Mouse (Mus musculus) liver, embryonic 12.5 days (tissue): ENCODE data around the gene Vipr2. TPM values are rescaled to one million over a fixed set of nuclear protein-coding genes. Genes with fewer than 3 reads are reported as not detected.

ENCODE experiments used
- ATAC-seq: fragments of 200-750 bp; cut with Nextera tagmentation; 2 replicates; pipeline ENCODE4 v1.8.0; 2017; ENCODE audit warnings: moderate number of reproducible peaks, mild to moderate bottlenecking, moderate library complexity
- H3K27ac ChIP-seq: fragments of 300-500 bp; sonication (generic); 2 replicates; pipeline ENCODE4 v1.5.1; 2016; ENCODE audit warnings: mild to moderate bottlenecking
- H3K27me3 ChIP-seq: fragments of 300-500 bp; sonication (generic); replicated peaks from 2 replicates; pipeline ENCODE4 v1.6.1; 2016; ENCODE audit warnings: mild to moderate bottlenecking, moderate library complexity
- H3K36me3 ChIP-seq: fragments of 300-500 bp; sonication (generic); 2 replicates; pipeline ENCODE4 v1.6.1; 2016; ENCODE audit warnings: mild to moderate bottlenecking, moderate library complexity
- H3K4me1 ChIP-seq: fragments of 300-500 bp; sonication (generic); 2 replicates; pipeline ENCODE4 v1.6.1; 2016
- H3K4me2 ChIP-seq: fragments of 300-500 bp; sonication (generic); 2 replicates; pipeline ENCODE4 v1.6.1; 2016; ENCODE audit warnings: mild to moderate bottlenecking, moderate library complexity
- H3K4me3 ChIP-seq: fragments of 300-500 bp; sonication (generic); 2 replicates; pipeline ENCODE4 v1.5.1; 2016; ENCODE audit warnings: mild to moderate bottlenecking, moderate library complexity
- H3K9ac ChIP-seq: fragments of 300-500 bp; sonication (generic); 2 replicates; pipeline ENCODE4 v1.6.1; 2016; ENCODE audit warnings: mild to moderate bottlenecking, moderate library complexity
- H3K9me3 ChIP-seq: fragments of 300-500 bp; sonication (generic); replicated peaks from 2 replicates; pipeline ENCODE4 v1.6.1; 2016; ENCODE audit warnings: mild to moderate bottlenecking, moderate library complexity
- WGBS: fragments of 180-500 bp; shearing (Covaris S2); methylation state at CpG from one replicate; pipeline ENCODE4 v1.1.7; 2016; ENCODE audit not compliant: insufficient replicate concordance; 5-methylcytosine and 5-hydroxymethylcytosine counted together
- polyA plus RNA-seq: library from polyadenylated mRNA; unstranded; fragments of >200 nt; fragmentation: Nextera tagmentation; extraction: Ambion mirVana; gene quantifications from 2 replicates; pipeline ENCODE4 v1.2.1, GENCODE M21; 2016

Gene Vipr2
- polyA plus RNA-seq, 1 experiment from 2014 or later, result 0.27 TPM

- Histone ChIP-seq H3K4me3 (no peak overlapping the region), H3K4me1 (no peaks in the 10 kb centered on the region), H3K27ac (no peak overlapping the region), H3K9me3 (no peaks in the 10 kb centered on the region), H3K9ac (no peak overlapping the region), H3K36me3 (no peaks in the 10 kb centered on the region), H3K4me2 (no peak overlapping the region), H3K27me3 (no peaks in the 10 kb centered on the region)
- 65% methylated on average over 2 of the region's 2 CpGs for WGBS
- ATAC-seq, result no peak
Measured at GRCm38 (mm10) chr12:116140605-116141004, 63.1 kb downstream of the Vipr2 start.

GRCm38 (mm10) chr12:116141816-116142215 lies 64.3 kb downstream of the Vipr2 start:
- H3K27ac ChIP-seq, result no peak overlapping the region
- no peak overlapping the region for H3K4me3 ChIP-seq
- no peak overlapping the region for H3K9ac ChIP-seq
- no peaks in the 10 kb centered on the region for H3K9me3 ChIP-seq
- no peak overlapping the region for H3K4me2 ChIP-seq
- H3K27me3 ChIP-seq, result no peaks in the 10 kb centered on the region
- ATAC-seq, result peak; percentile 28; the same call in 1 of the 2 replicates
- H3K4me1 ChIP-seq, result no peaks in the 10 kb centered on the region
- 32% methylated on average over 2 of the region's 2 CpGs for WGBS
- no peaks in the 10 kb centered on the region for H3K36me3 ChIP-seq

GRCm38 (mm10) chr12:116142464-116142863 lies 64.9 kb downstream of the Vipr2 start:
- H3K27me3 ChIP-seq, result no peaks in the 10 kb centered on the region
- WGBS, result 69% methylated on average over 3 of the region's 3 CpGs
- no peak overlapping the region for H3K4me2 ChIP-seq
- no peak overlapping the region for H3K4me3 ChIP-seq
- no peaks in the 10 kb centered on the region for H3K4me1 ChIP-seq
- H3K9me3 ChIP-seq, result no peaks in the 10 kb centered on the region
- ATAC-seq, result no peak
- H3K9ac ChIP-seq, result no peak overlapping the region
- H3K27ac ChIP-seq, result no peak overlapping the region
- no peaks in the 10 kb centered on the region for H3K36me3 ChIP-seq

- no peaks in the 10 kb centered on the region for H3K4me1 ChIP-seq
- no peak overlapping the region for H3K27ac ChIP-seq
- 19% methylated on average over 5 of the region's 5 CpGs for WGBS
- no peak overlapping the region for H3K4me2 ChIP-seq
- H3K36me3 ChIP-seq, result no peaks in the 10 kb centered on the region
- H3K4me3 ChIP-seq, result no peak overlapping the region
- H3K9ac ChIP-seq, result no peak overlapping the region
- H3K27me3 ChIP-seq, result no peaks in the 10 kb centered on the region
- H3K9me3 ChIP-seq, result no peaks in the 10 kb centered on the region
- ATAC-seq, result 0 out of 2 replicates have a peak, but pooled peaks have one; percentile 18
Measured at GRCm38 (mm10) chr12:116145246-116145645, 67.7 kb downstream of the Vipr2 start.

- ATAC-seq, result no peak
- WGBS, result 70% methylated on average over 1 of the region's 1 CpGs
- H3K36me3 ChIP-seq, result no peaks in the 10 kb centered on the region
- no peaks in the 10 kb centered on the region for H3K27me3 ChIP-seq
- no peaks in the 10 kb centered on the region for H3K4me1 ChIP-seq
- no peaks in the 10 kb centered on the region for H3K9me3 ChIP-seq
- no peak overlapping the region for H3K4me2 ChIP-seq
- no peak overlapping the region for H3K9ac ChIP-seq
- H3K4me3 ChIP-seq, result no peak overlapping the region
- no peak overlapping the region for H3K27ac ChIP-seq
Measured at GRCm38 (mm10) chr12:116145686-116146085, 68.2 kb downstream of the Vipr2 start.

GRCm38 (mm10) chr12:116146996-116147634 lies 69.6 kb downstream of the Vipr2 start:
- no peak overlapping the region for H3K27ac ChIP-seq
- H3K4me3 ChIP-seq, result no peak overlapping the region
- 60% methylated on average over 8 of the region's 8 CpGs for WGBS
- no peaks in the 10 kb centered on the region for H3K4me1 ChIP-seq
- H3K36me3 ChIP-seq, result no peaks in the 10 kb centered on the region
- H3K4me2 ChIP-seq, result no peak overlapping the region
- H3K9ac ChIP-seq, result no peak overlapping the region
- ATAC-seq, result no peak
- H3K27me3 ChIP-seq, result no peaks in the 10 kb centered on the region
- no peaks in the 10 kb centered on the region for H3K9me3 ChIP-seq

- Histone ChIP-seq H3K9me3 (no peaks in the 10 kb centered on the region), H3K4me3 (no peak overlapping the region), H3K4me2 (no peak overlapping the region), H3K9ac (no peak overlapping the region), H3K36me3 (no peaks in the 10 kb centered on the region), H3K27ac (no peak overlapping the region), H3K27me3 (no peaks in the 10 kb centered on the region), H3K4me1 (no peaks in the 10 kb centered on the region)
- 69% methylated on average over 9 of the region's 9 CpGs for WGBS
- no peak for ATAC-seq
Measured at GRCm38 (mm10) chr12:116152866-116153428, 75.4 kb downstream of the Vipr2 start.

- no peak for ATAC-seq
- no peaks in the 10 kb centered on the region for H3K9me3 ChIP-seq
- no peak overlapping the region for H3K9ac ChIP-seq
Measured at GRCm38 (mm10) chr12:116156792-116157532, 79.4 kb downstream of the Vipr2 start.

GRCm38 (mm10) chr12:116159223-116159622 lies 81.7 kb downstream of the Vipr2 start:
- H3K27ac ChIP-seq, result no peak overlapping the region
- H3K4me2 ChIP-seq, result no peak overlapping the region
- H3K4me1 ChIP-seq, result no peaks in the 10 kb centered on the region
- no peak overlapping the region for H3K4me3 ChIP-seq
- WGBS, result 67% methylated on average over 5 of the region's 5 CpGs
- no peaks in the 10 kb centered on the region for H3K36me3 ChIP-seq
- no peak for ATAC-seq
- H3K9ac ChIP-seq, result no peak overlapping the region
- no peaks in the 10 kb centered on the region for H3K9me3 ChIP-seq
- no peaks in the 10 kb centered on the region for H3K27me3 ChIP-seq

More at GRCm38 (mm10) chr12:116156792-116157532, 79.4 kb downstream of the Vipr2 start:
- Histone ChIP-seq H3K4me2 (no peak overlapping the region), H3K27ac (no peak overlapping the region), H3K4me3 (no peak overlapping the region), H3K27me3 (no peaks in the 10 kb centered on the region), H3K36me3 (no peaks in the 10 kb centered on the region), H3K4me1 (no peaks in the 10 kb centered on the region)
- WGBS, result 60% methylated on average over 7 of the region's 7 CpGs

- no peak for ATAC-seq
- Histone ChIP-seq H3K27me3 (no peaks in the 10 kb centered on the region), H3K4me1 (no peaks in the 10 kb centered on the region), H3K4me3 (no peak overlapping the region), H3K9me3 (no peaks in the 10 kb centered on the region), H3K36me3 (no peaks in the 10 kb centered on the region), H3K4me2 (no peak overlapping the region), H3K27ac (no peak overlapping the region), H3K9ac (no peak overlapping the region)
- WGBS, result 70% methylated on average over 2 of the region's 2 CpGs
Measured at GRCm38 (mm10) chr12:116159695-116160094, 82.2 kb downstream of the Vipr2 start.

GRCm38 (mm10) chr12:116165368-116165767 lies 87.8 kb downstream of the Vipr2 start:
- Histone ChIP-seq H3K36me3 (no peaks in the 10 kb centered on the region), H3K9ac (no peak overlapping the region), H3K4me3 (no peak overlapping the region), H3K4me2 (no peak overlapping the region), H3K9me3 (no peaks in the 10 kb centered on the region), H3K27ac (no peak overlapping the region), H3K4me1 (no peaks in the 10 kb centered on the region), H3K27me3 (no peaks in the 10 kb centered on the region)
- ATAC-seq, result no peak

- Histone ChIP-seq H3K9me3 (no peaks in the 10 kb centered on the region), H3K4me1 (no peaks in the 10 kb centered on the region), H3K36me3 (no peaks in the 10 kb centered on the region), H3K4me2 (no peak overlapping the region), H3K27me3 (no peaks in the 10 kb centered on the region), H3K9ac (no peak overlapping the region), H3K27ac (no peak overlapping the region), H3K4me3 (no peak overlapping the region)
- WGBS, result 58% methylated on average over 5 of the region's 5 CpGs
- ATAC-seq, result no peak
Measured at GRCm38 (mm10) chr12:116169666-116170065, 92.1 kb downstream of the Vipr2 start.
